In the genomic region with DNA sequence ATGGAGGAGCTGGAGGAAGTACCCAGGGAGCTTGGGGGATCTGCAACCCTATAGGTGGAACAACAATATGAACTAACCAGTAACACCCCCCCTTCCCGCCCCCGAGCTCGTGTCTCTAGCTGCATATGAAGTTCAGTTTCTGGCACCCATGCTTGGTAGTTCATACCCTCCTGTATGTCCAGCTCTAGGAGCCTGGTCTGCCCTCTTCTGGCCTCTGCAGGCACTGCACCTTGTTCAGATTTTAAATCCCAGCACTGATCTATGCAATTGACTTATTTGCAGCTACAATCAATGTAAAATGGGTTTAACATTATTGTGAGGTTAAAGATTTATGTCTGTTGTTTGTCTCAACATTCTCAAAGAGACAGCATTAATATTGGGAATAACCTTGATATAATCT, we compare ENCODE assay signal across 9 mouse cellular contexts.
A peak's percentile ranks its signal among the peaks of the same experiment; 100 is the strongest.
DNase-seq lines count a peak whose midpoint lies in the region; ATAC-seq and TF ChIP-seq lines count a peak whose summit lies in the region.
"Had no signal": no experiment of that assay in that cellular context is flagged by ENCODE, and none has a peak within 500 bp of the region (broad histone marks: within the 10 kb centered on the region; RNA-seq: fewer than 3 reads in every experiment).

No protein-coding gene starts in this region.

- intact Hi-C loops in gastrocnemius, adult 2 months (cut with DNase I): no loop called here
- intact Hi-C loops in left cerebral cortex, adult 2 months (cut with DNase I): no loop called here

- peak; percentile 71 for ATAC-seq in megakaryocyte, adult 5-6 weeks (ENCODE audit: poor library complexity, severe bottlenecking)

- no peak for DNase-seq in gastrocnemius, adult 2 months
- DNase-seq in gastrocnemius, postnatal 25 days: no peak
- DNase-seq in 3134 (ENCODE audit: extremely low read depth, insufficient read length, low spot score): peak; percentile 8
- peak; percentile 7 for DNase-seq in T-cell, adult 2 months (ENCODE audit: low spot score)
- DNase-seq in natural killer cell, adult 2 months (ENCODE audit: low spot score in 2 of 2): no peak
- no peak for DNase-seq in urinary bladder, adult 2 months (ENCODE audit: low spot score)
- no peak for DNase-seq in left cerebral cortex, adult 2 months (ENCODE audit: extremely low spot score in 1 of 2, low spot score in 2 of 2)
- DNase-seq: liver, embryonic 13.5 days had no signal

- no peak overlapping the region for H3K27ac ChIP-seq in gastrocnemius, adult 2 months
- H3K27ac ChIP-seq in left cerebral cortex, adult 2 months: no peak overlapping the region
- H3K27ac ChIP-seq: liver, embryonic 13.5 days had no signal

- H3K4me3 ChIP-seq in gastrocnemius, adult 2 months: no peak overlapping the region
- no peak overlapping the region for H3K4me3 ChIP-seq in left cerebral cortex, adult 2 months
- H3K4me3 ChIP-seq: liver, embryonic 13.5 days had no signal

- TF ChIP-seq CTCF in gastrocnemius, adult 2 months (IDR thresholded peaks at IDR 0.05): peak; percentile 15; the same call in 1 of the 2 replicates
- TF ChIP-seq CTCF in left cerebral cortex, adult 2 months (IDR thresholded peaks at IDR 0.05): no peak; the same call in 1 of the 2 replicates

Comparison
In these comparisons a context has a peak if more than half of its experiments do, and no peak if none do; other contexts are left out.
1. DNase-seq: peak in 3134 (single experiment) and T-cell, adult 2 months (single experiment); none in gastrocnemius, adult 2 months (single experiment), gastrocnemius, postnatal 25 days (single experiment), natural killer cell, adult 2 months (0 of 2), urinary bladder, adult 2 months (single experiment) and left cerebral cortex, adult 2 months (0 of 2).